Mouse (Mus musculus): ENCODE results near the gene Olfr1418. TPM values are rescaled to one million over a fixed set of nuclear protein-coding genes. Genes with fewer than 3 reads are reported as not detected.

Olfr1418 gene
- polyA plus RNA-seq (2015; fragmentation: Nextera tagmentation; extraction: Ambion mirVana): not detected in 2 replicates

DNA sequence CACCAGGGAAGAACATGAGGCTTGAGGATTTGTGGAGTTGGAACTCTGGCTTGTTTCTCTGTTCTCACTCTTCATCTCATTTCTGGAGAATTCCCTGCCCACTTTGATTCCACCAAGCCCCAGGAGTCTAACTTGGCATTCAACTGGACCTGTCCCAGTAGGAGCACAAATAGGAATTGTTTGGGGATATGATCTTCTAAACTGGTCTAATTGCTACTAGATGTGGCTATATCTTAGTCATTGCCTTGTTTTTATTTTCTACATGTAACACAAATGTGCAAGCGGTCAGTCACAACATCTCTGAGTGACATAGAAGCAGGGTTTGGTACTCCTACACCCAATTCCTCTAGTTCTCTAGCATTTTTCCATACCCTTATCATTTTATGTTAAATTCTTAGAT is at the start of gene Olfr1418:
Olfr1418 (minus strand) TSS at position 101 of the 400 bp plus-strand sequence.

DNA sequence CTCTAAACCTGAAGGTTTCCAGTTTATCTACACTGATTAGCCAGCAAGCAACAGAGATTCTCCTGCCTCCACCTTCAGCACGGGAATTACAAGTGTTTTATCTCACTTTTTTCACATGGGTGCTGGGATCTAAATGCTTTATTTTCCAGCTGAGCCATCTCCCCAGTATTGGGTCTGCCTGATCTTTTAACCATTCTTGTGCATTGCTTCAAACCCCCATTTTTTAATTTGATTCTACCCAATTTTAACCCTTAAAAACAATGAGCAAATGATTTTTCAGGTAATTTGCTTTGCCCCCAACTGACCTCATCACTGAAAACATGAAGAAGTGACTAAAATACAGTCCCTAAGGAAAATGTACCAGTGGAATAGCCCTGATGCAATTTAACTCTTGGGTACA is 25.4 kb upstream of the Olfr1418 start, which contains the start of gene Olfr1420:
Olfr1420 (plus strand) TSS at position 301 of the 400 bp plus-strand sequence.

DNA sequence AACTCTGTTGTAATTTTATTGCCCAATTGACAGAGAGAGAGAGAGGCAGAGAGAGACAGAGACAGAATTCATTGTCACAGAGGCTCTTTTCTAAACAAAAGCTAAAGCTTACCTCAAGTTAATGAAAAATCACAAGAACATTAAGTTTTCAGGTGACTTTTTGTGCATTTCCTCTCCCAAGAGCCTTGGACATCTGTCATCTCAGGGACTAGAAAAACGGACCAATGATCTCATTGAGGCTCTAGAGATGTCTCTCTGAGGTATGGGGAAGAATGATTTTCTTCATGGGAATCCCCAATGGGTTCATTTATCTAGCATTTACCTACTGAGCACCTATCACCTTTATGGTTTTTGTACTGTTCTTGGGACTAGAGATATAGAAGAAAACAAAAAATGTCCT is 14.1 kb upstream of the Olfr1418 start, which contains the start of gene Olfr1419:
Olfr1419 (minus strand) TSS at position 101 of the 400 bp plus-strand sequence.

DNA sequence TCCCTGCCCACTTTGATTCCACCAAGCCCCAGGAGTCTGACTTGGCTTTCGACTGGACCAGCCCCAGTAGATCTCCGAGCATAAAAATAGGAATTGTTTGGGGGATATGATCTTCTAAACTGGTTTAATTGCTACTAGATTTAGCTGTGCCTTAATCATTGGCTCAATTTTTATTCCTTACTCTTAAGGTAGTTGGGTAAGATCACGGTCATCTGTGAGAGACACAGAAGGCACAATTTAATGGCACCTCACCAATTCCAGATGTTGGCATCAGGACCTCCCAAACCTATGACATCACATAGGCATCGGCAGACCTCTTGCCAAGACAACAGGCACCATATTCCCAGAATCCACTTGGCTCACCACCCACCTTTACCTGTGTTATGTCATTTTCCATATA is 21.7 kb downstream of the Olfr1418 start, which contains the start of gene Olfr1417:
Olfr1417 (minus strand) TSS at position 101 of the 400 bp plus-strand sequence.

DNA sequence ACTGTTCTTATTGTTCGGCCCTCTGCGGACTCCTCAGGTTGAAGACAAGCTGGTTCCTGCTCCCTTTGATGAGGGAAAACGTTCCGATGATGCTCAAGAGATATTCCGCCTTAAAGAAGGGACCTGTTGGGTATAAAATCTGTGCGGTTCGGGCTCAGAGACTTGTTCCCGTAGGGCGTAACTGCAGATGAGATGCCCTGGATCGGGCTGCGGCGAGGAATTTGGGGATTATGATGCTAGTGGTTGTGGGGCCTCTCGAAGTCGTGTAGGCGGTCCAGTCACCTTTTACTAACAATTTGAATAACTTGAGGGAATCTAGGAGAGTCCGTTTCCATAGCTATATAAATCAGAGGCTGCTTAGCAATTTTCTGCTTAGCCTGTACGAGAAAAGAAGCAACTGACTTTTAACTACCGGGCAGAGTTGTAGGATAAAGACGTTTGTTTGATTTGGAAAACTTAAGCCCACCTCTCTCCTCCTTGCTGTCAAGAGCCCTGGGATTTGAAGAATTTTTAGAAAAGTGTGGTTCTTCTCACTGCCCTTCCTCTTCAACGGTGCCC is 41.6 kb downstream of the Olfr1418 start, which contains the start of gene Stx3:
Stx3 (minus strand) TSS at position 261 of the 558 bp plus-strand sequence.

Other genes starting within 250 kb of the Olfr1418 start
- 0.14 and 0.32 TPM in 2 replicates for gene Ms4a2, start 237.3 kb downstream of the Olfr1418 start, polyA plus RNA-seq (2015; fragmentation: Nextera tagmentation; extraction: Ambion mirVana)
- gene Ms4a3, start 220.2 kb downstream of the Olfr1418 start, polyA plus RNA-seq (2015; fragmentation: Nextera tagmentation; extraction: Ambion mirVana): 0.15 and 0.70 TPM in 2 replicates
- gene Oosp2, start 200.5 kb downstream of the Olfr1418 start, polyA plus RNA-seq (2015; fragmentation: Nextera tagmentation; extraction: Ambion mirVana): not detected in 2 replicates
- gene Oosp1, start 169.9 kb downstream of the Olfr1418 start, polyA plus RNA-seq (2015; fragmentation: Nextera tagmentation; extraction: Ambion mirVana): not detected in 2 replicates
- gene Oosp3, start 164.0 kb downstream of the Olfr1418 start, polyA plus RNA-seq (2015; fragmentation: Nextera tagmentation; extraction: Ambion mirVana): not detected in 2 replicates
- not detected in 2 replicates for gene Gif, start 113.5 kb downstream of the Olfr1418 start, polyA plus RNA-seq (2015; fragmentation: Nextera tagmentation; extraction: Ambion mirVana)
- gene Mrpl16, start 90.7 kb downstream of the Olfr1418 start, polyA plus RNA-seq (2015; fragmentation: Nextera tagmentation; extraction: Ambion mirVana): 56.0 and 56.6 TPM in 2 replicates
- 13.8 and 16.3 TPM in 2 replicates for gene Stx3, start 41.7 kb downstream of the Olfr1418 start, polyA plus RNA-seq (2015; fragmentation: Nextera tagmentation; extraction: Ambion mirVana)
- gene Olfr1417, start 21.8 kb downstream of the Olfr1418 start, polyA plus RNA-seq (2015; fragmentation: Nextera tagmentation; extraction: Ambion mirVana): not detected in 2 replicates
- gene Olfr1419, start 14.0 kb upstream of the Olfr1418 start, polyA plus RNA-seq (2015; fragmentation: Nextera tagmentation; extraction: Ambion mirVana): not detected in 2 replicates
- 0.17 TPM in 1 of 2 replicates, not detected in the other for gene Olfr1420, start 25.5 kb upstream of the Olfr1418 start, polyA plus RNA-seq (2015; fragmentation: Nextera tagmentation; extraction: Ambion mirVana)
- 8.6 and 11.9 TPM in 2 replicates for gene Patl1, start 51.3 kb upstream of the Olfr1418 start, polyA plus RNA-seq (2015; fragmentation: Nextera tagmentation; extraction: Ambion mirVana)
- 3.9 and 4.6 TPM in 2 replicates for gene Osbp, start 104.9 kb upstream of the Olfr1418 start, polyA plus RNA-seq (2015; fragmentation: Nextera tagmentation; extraction: Ambion mirVana)
- not detected in 2 replicates for gene Olfr1423, start 180.3 kb upstream of the Olfr1418 start, polyA plus RNA-seq (2015; fragmentation: Nextera tagmentation; extraction: Ambion mirVana)
- gene Olfr1424, start 201.6 kb upstream of the Olfr1418 start, polyA plus RNA-seq (2015; fragmentation: Nextera tagmentation; extraction: Ambion mirVana): not detected in 2 replicates
- not detected in 2 replicates for gene Olfr1425, start 216.7 kb upstream of the Olfr1418 start, polyA plus RNA-seq (2015; fragmentation: Nextera tagmentation; extraction: Ambion mirVana)
- not detected in 2 replicates for gene Olfr1426, start 230.9 kb upstream of the Olfr1418 start, polyA plus RNA-seq (2015; fragmentation: Nextera tagmentation; extraction: Ambion mirVana)
- not detected in 2 replicates for gene Olfr1427, start 242.3 kb upstream of the Olfr1418 start, polyA plus RNA-seq (2015; fragmentation: Nextera tagmentation; extraction: Ambion mirVana)

Data from neural tube, postnatal 0 days (tissue).